Mouse (Mus musculus) embryonic facial prominence, embryonic 12.5 days (tissue): ENCODE results near the gene Slk. TPM values are rescaled to one million over a fixed set of nuclear protein-coding genes. Genes with fewer than 3 reads are reported as not detected.
A peak's percentile ranks its signal among the peaks of the same experiment; 100 is the strongest.

Experiments used
- ATAC-seq: fragments of 200-750 bp; cut with Nextera tagmentation; 2 replicates; pipeline ENCODE4 v1.8.0; 2017; ENCODE audit not compliant: insufficient number of reproducible peaks, insufficient read depth, low FRiP score, low TSS enrichment
- H3K27ac ChIP-seq: fragments of 300-500 bp; sonication (generic); 2 replicates; pipeline ENCODE4 v1.5.1; 2016; ENCODE audit warnings: mild to moderate bottlenecking
- H3K27me3 ChIP-seq: fragments of 300-500 bp; sonication (generic); 2 replicates; pipeline ENCODE4 v1.6.1; 2016; ENCODE audit warnings: mild to moderate bottlenecking, moderate library complexity
- H3K36me3 ChIP-seq: fragments of 300-500 bp; sonication (generic); 2 replicates; pipeline ENCODE4 v1.6.1; 2016; ENCODE audit warnings: mild to moderate bottlenecking
- H3K4me1 ChIP-seq: fragments of 300-500 bp; sonication (generic); 2 replicates; pipeline ENCODE4 v1.6.1; 2016
- H3K4me2 ChIP-seq: fragments of 300-500 bp; sonication (generic); replicated peaks from 2 replicates; pipeline ENCODE4 v1.6.1; 2016; ENCODE audit warnings: mild to moderate bottlenecking, moderate library complexity
- H3K4me3 ChIP-seq: fragments of 300-500 bp; sonication (generic); 2 replicates; pipeline ENCODE4 v1.5.1; 2016; ENCODE audit warnings: mild to moderate bottlenecking
- H3K9ac ChIP-seq: fragments of 300-500 bp; sonication (generic); 2 replicates; pipeline ENCODE4 v1.6.1; 2016; ENCODE audit warnings: mild to moderate bottlenecking, moderate library complexity
- H3K9me3 ChIP-seq: fragments of 300-500 bp; sonication (generic); 2 replicates; pipeline ENCODE4 v1.6.1; 2016; ENCODE audit warnings: mild to moderate bottlenecking, moderate library complexity
- WGBS: fragments of 180-500 bp; shearing (Covaris S2); methylation state at CpG from one replicate; pipeline ENCODE4 v1.1.7; 2016; 5-methylcytosine and 5-hydroxymethylcytosine counted together
- polyA plus RNA-seq: library from polyadenylated mRNA; unstranded; fragments of >200 nt; fragmentation: Nextera tagmentation; extraction: Ambion mirVana; gene quantifications from 2 replicates; pipeline ENCODE4 v1.2.1, GENCODE M21; 2016

The Slk gene
- polyA plus RNA-seq = 10.7 and 11.6 TPM in 2 replicates

- Histone ChIP-seq H3K27me3 (no peaks in the 10 kb centered on the region), H3K4me2 (peak within 1 kb of the TSS; percentile 69), H3K4me1 (peaks cover 19% of the 10 kb centered on the region), H3K27ac (peak within 1 kb of the TSS; percentile 92), H3K9ac (peak within 1 kb of the TSS; percentile 91), H3K36me3 (no peaks in the 10 kb centered on the region), H3K9me3 (no peaks in the 10 kb centered on the region), H3K4me3 (peak within 1 kb of the TSS; percentile 74)
- ATAC-seq = peak; percentile 93
- WGBS = under 1% methylated on average over 76 of the region's 83 CpGs
Measured at GRCm38 (mm10) chr19:47579225-47579787, at the start of gene Slk. Gene Slk, plus strand, starts transcription at chr19:47579678.

DNA sequence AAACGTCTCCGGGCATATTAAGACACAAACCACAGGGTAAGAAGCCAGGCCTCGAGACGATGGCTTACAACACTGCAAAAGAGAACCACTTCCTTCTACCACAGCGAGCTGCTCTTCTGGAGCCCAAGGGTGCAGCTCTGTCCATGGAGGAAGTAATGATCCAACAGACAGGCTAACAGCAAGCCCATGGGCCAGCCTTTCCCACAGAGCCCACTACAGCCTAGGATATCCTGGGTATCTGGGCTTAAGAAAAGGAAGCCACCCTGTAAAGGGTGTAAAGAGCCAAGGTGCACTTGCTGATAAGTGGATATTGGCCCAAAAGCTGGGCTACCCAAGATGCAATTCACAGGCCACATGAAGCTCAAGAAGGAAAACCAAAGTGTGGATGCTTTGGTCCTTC is 48.2 kb upstream of the Slk start:
- Histone ChIP-seq H3K4me3 (no peak overlapping the region), H3K27ac (no peak overlapping the region), H3K4me2 (no peak overlapping the region), H3K4me1 (peaks cover 18% of the 10 kb centered on the region), H3K27me3 (no peaks in the 10 kb centered on the region), H3K36me3 (peaks cover 36% of the 10 kb centered on the region), H3K9ac (no peak overlapping the region), H3K9me3 (peaks cover 4% of the 10 kb centered on the region; the same call in 1 of the 2 replicates)
- WGBS = 75% methylated on average over 5 of the region's 5 CpGs
- ATAC-seq = no peak

GRCm38 (mm10) chr19:47532449-47532848 is 47.0 kb upstream of the Slk start:
- no peaks in the 10 kb centered on the region for H3K27me3 ChIP-seq
- ATAC-seq = no peak
- 89% methylated on average over 3 of the region's 3 CpGs for WGBS
- no peak overlapping the region for H3K9ac ChIP-seq
- H3K4me1 ChIP-seq = peaks cover 18% of the 10 kb centered on the region
- H3K4me2 ChIP-seq = no peak overlapping the region
- H3K27ac ChIP-seq = no peak overlapping the region
- no peak overlapping the region for H3K4me3 ChIP-seq
- H3K36me3 ChIP-seq = peaks cover 33% of the 10 kb centered on the region
- H3K9me3 ChIP-seq = peaks cover 4% of the 10 kb centered on the region; the same call in 1 of the 2 replicates

- Histone ChIP-seq H3K4me2 (no peak overlapping the region), H3K27me3 (no peaks in the 10 kb centered on the region), H3K27ac (no peak overlapping the region), H3K9me3 (peaks cover 4% of the 10 kb centered on the region; the same call in 1 of the 2 replicates), H3K4me3 (no peak overlapping the region), H3K36me3 (peaks cover 29% of the 10 kb centered on the region), H3K4me1 (peaks cover 21% of the 10 kb centered on the region), H3K9ac (no peak overlapping the region)
- no peak for ATAC-seq
- 78% methylated on average over 1 of the region's 1 CpGs for WGBS
Measured at GRCm38 (mm10) chr19:47534131-47534530, 45.3 kb upstream of the Slk start.

- peak overlapping the region; percentile 55 for H3K4me3 ChIP-seq
- 3% methylated on average over 39 of the region's 39 CpGs for WGBS
- peak overlapping the region; percentile 69 for H3K4me2 ChIP-seq
- H3K36me3 ChIP-seq = peaks cover 20% of the 10 kb centered on the region
- peaks cover 4% of the 10 kb centered on the region; the same call in 1 of the 2 replicates for H3K9me3 ChIP-seq
- H3K27ac ChIP-seq = peak overlapping the region; percentile 87
- peak overlapping the region; percentile 64 for H3K9ac ChIP-seq
- no peaks in the 10 kb centered on the region for H3K27me3 ChIP-seq
- ATAC-seq = peak; percentile 95
- H3K4me1 ChIP-seq = peaks cover 21% of the 10 kb centered on the region
Measured at GRCm38 (mm10) chr19:47536521-47537299, 42.8 kb upstream of the Slk start.

DNA sequence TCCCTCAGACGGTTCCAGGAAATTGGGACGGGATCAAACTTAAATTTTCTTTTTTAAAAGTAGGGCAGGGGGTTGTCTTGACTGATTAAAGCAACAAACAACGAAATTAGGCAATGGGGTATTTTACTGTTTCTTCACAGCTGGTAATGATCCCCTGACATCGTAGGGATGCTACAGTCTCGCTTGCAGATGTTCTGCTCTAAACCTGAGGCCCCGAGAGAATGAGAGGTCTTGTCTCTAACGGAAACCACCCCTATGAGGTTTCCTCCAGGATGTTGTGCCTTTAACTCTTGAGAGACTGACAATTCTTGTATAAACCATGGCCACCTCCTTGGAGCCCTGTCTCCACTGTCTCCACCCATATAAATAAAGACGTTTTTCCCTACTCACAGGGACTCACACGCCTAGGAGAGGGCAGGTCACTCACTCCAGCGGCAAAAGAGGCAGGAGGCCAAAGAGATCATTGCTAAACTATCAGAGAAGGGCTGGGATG is 42.1 kb upstream of the Slk start, which contains the start of gene Stn1:
TSS of gene Stn1 (minus strand) at position 208 of the 493 bp plus-strand sequence.
- peaks cover 16% of the 10 kb centered on the region for H3K36me3 ChIP-seq
- 2% methylated on average over 10 of the region's 10 CpGs for WGBS
- H3K27me3 ChIP-seq = no peaks in the 10 kb centered on the region
- peaks cover 4% of the 10 kb centered on the region; the same call in 1 of the 2 replicates for H3K9me3 ChIP-seq
- ATAC-seq = no peak
- H3K4me1 ChIP-seq = peaks cover 21% of the 10 kb centered on the region
- H3K9ac ChIP-seq = peak within 1 kb of the TSS; percentile 64
- peak within 1 kb of the TSS; percentile 55 for H3K4me3 ChIP-seq
- H3K27ac ChIP-seq = peak within 1 kb of the TSS; percentile 87
- H3K4me2 ChIP-seq = peak within 1 kb of the TSS; percentile 69

DNA sequence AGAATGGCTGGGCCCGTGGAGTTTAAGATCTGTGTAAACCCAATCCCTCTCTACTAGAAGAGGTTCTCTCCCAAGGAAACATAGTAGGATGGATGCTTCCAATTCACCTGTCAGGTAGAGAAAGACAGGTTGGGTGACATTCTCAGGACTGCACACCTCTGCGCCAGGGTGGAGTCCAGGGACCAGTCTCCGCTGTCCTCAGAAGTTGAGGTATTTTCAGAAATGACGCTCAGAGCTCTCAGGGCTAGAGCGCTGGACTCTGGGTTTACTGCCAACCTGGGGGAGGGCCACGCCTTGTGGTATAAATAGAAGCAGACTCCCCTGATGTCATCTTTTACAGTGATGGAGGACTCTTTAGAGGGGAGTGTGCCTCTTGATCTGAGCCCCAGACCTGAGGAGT is 41.6 kb upstream of the Slk start:
- ATAC-seq = no peak
- Histone ChIP-seq H3K36me3 (peaks cover 11% of the 10 kb centered on the region), H3K9ac (no peak overlapping the region), H3K4me2 (peak overlapping the region; percentile 69; the same call in 1 of the 2 replicates), H3K27me3 (no peaks in the 10 kb centered on the region), H3K9me3 (no peaks in the 10 kb centered on the region), H3K4me3 (no peak overlapping the region), H3K27ac (peak overlapping the region; percentile 87), H3K4me1 (peaks cover 21% of the 10 kb centered on the region)
- 80% methylated on average over 6 of the region's 6 CpGs for WGBS

DNA sequence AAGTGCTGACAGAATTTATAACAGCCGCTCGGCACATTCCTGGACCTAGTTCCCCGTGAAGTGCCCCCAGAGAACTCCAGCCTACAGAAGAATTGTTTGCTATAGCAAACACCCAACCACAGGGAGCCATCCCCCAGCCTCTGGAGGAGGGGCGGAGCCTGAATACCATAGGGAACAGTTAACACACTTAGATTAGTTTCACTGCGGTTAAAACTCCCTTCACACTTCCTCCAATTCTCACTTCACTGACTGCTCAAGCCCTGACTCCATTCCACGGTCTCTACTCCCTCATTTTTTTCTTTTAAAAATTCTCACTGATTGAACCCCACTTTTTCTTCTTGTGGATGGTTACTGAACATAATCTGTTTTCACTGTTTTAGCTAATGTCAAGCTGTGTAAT is 40.7 kb upstream of the Slk start:
- no peaks in the 10 kb centered on the region for H3K27me3 ChIP-seq
- H3K4me2 ChIP-seq = no peak overlapping the region
- no peak overlapping the region for H3K4me3 ChIP-seq
- 13% methylated on average over 6 of the region's 6 CpGs for whole genome bisulfite sequencing
- no peak overlapping the region for H3K27ac ChIP-seq
- H3K36me3 ChIP-seq = 0 out of 2 replicates have a peak, but pooled peaks cover 3% of the 10 kb centered on the region
- H3K9me3 ChIP-seq = no peaks in the 10 kb centered on the region
- no peak for ATAC-seq
- H3K9ac ChIP-seq = no peak overlapping the region
- H3K4me1 ChIP-seq = peaks cover 21% of the 10 kb centered on the region

GRCm38 (mm10) chr19:47542441-47542840 is 37.0 kb upstream of the Slk start:
- H3K27me3 ChIP-seq = no peaks in the 10 kb centered on the region
- H3K36me3 ChIP-seq = no peaks in the 10 kb centered on the region
- no peak overlapping the region for H3K9ac ChIP-seq
- H3K4me2 ChIP-seq = no peak overlapping the region
- ATAC-seq = no peak
- no peak overlapping the region for H3K4me3 ChIP-seq
- WGBS = 80% methylated on average over 7 of the region's 7 CpGs
- H3K4me1 ChIP-seq = peaks cover 4% of the 10 kb centered on the region; the same call in 1 of the 2 replicates
- H3K27ac ChIP-seq = no peak overlapping the region
- H3K9me3 ChIP-seq = no peaks in the 10 kb centered on the region

- 44% methylated on average over 3 of the region's 3 CpGs for WGBS
- H3K27ac ChIP-seq = no peak overlapping the region
- no peak overlapping the region for H3K4me3 ChIP-seq
- H3K27me3 ChIP-seq = no peaks in the 10 kb centered on the region
- ATAC-seq = no peak
- no peak overlapping the region for H3K9ac ChIP-seq
- H3K9me3 ChIP-seq = no peaks in the 10 kb centered on the region
- no peak overlapping the region for H3K4me2 ChIP-seq
- H3K36me3 ChIP-seq = no peaks in the 10 kb centered on the region
- H3K4me1 ChIP-seq = no peaks in the 10 kb centered on the region; the same call in 1 of the 2 replicates
Measured at GRCm38 (mm10) chr19:47545055-47545454, 34.4 kb upstream of the Slk start.

GRCm38 (mm10) chr19:47545528-47545927 is 34.0 kb upstream of the Slk start:
- Histone ChIP-seq H3K27me3 (no peaks in the 10 kb centered on the region), H3K4me2 (no peak overlapping the region), H3K27ac (no peak overlapping the region), H3K36me3 (no peaks in the 10 kb centered on the region), H3K9me3 (no peaks in the 10 kb centered on the region), H3K9ac (no peak overlapping the region), H3K4me1 (no peaks in the 10 kb centered on the region; the same call in 1 of the 2 replicates), H3K4me3 (no peak overlapping the region)
- no peak for ATAC-seq
